Mouse (Mus musculus) embryonic facial prominence, embryonic 12.5 days (tissue): Measurements from ENCODE around the gene Ptbp1. TPM values are rescaled to one million over a fixed set of nuclear protein-coding genes. Genes with fewer than 3 reads are reported as not detected.

ENCODE experiments used
- ATAC-seq: fragments of 200-750 bp; cut with Nextera tagmentation; 2 replicates; pipeline ENCODE4 v1.8.0; 2017; ENCODE audit not compliant: insufficient number of reproducible peaks, insufficient read depth, low FRiP score, low TSS enrichment
- H3K27ac ChIP-seq: fragments of 300-500 bp; sonication (generic); 2 replicates; pipeline ENCODE4 v1.5.1; 2016; ENCODE audit warnings: mild to moderate bottlenecking
- H3K27me3 ChIP-seq: fragments of 300-500 bp; sonication (generic); 2 replicates; pipeline ENCODE4 v1.6.1; 2016; ENCODE audit warnings: mild to moderate bottlenecking, moderate library complexity
- H3K36me3 ChIP-seq: fragments of 300-500 bp; sonication (generic); 2 replicates; pipeline ENCODE4 v1.6.1; 2016; ENCODE audit warnings: mild to moderate bottlenecking
- H3K4me1 ChIP-seq: fragments of 300-500 bp; sonication (generic); 2 replicates; pipeline ENCODE4 v1.6.1; 2016
- H3K4me2 ChIP-seq: fragments of 300-500 bp; sonication (generic); replicated peaks from 2 replicates; pipeline ENCODE4 v1.6.1; 2016; ENCODE audit warnings: mild to moderate bottlenecking, moderate library complexity
- H3K4me3 ChIP-seq: fragments of 300-500 bp; sonication (generic); 2 replicates; pipeline ENCODE4 v1.5.1; 2016; ENCODE audit warnings: mild to moderate bottlenecking
- H3K9ac ChIP-seq: fragments of 300-500 bp; sonication (generic); 2 replicates; pipeline ENCODE4 v1.6.1; 2016; ENCODE audit warnings: mild to moderate bottlenecking, moderate library complexity
- H3K9me3 ChIP-seq: fragments of 300-500 bp; sonication (generic); 2 replicates; pipeline ENCODE4 v1.6.1; 2016; ENCODE audit warnings: mild to moderate bottlenecking, moderate library complexity
- WGBS: fragments of 180-500 bp; shearing (Covaris S2); methylation state at CpG from one replicate; pipeline ENCODE4 v1.1.7; 2016; 5-methylcytosine and 5-hydroxymethylcytosine counted together
- polyA plus RNA-seq: library from polyadenylated mRNA; unstranded; fragments of >200 nt; fragmentation: Nextera tagmentation; extraction: Ambion mirVana; gene quantifications from 2 replicates; pipeline ENCODE4 v1.2.1, GENCODE M21; 2016

The Ptbp1 gene
- polyA plus RNA-seq, 1 experiment from 2014 or later = 363 TPM

GRCm38 (mm10) chr10:79818225-79818624, 36.0 kb upstream of the Ptbp1 start:
- H3K27me3 ChIP-seq = no peaks in the 10 kb centered on the region
- H3K4me1 ChIP-seq = peaks cover 15% of the 10 kb centered on the region
- no peak for ATAC-seq
- WGBS = 68% methylated on average over 4 of the region's 4 CpGs
- no peak overlapping the region for H3K27ac ChIP-seq
- peaks cover 44% of the 10 kb centered on the region for H3K36me3 ChIP-seq
- H3K4me2 ChIP-seq = no peak overlapping the region
- no peak overlapping the region for H3K9ac ChIP-seq
- no peak overlapping the region for H3K4me3 ChIP-seq
- no peaks in the 10 kb centered on the region for H3K9me3 ChIP-seq

DNA sequence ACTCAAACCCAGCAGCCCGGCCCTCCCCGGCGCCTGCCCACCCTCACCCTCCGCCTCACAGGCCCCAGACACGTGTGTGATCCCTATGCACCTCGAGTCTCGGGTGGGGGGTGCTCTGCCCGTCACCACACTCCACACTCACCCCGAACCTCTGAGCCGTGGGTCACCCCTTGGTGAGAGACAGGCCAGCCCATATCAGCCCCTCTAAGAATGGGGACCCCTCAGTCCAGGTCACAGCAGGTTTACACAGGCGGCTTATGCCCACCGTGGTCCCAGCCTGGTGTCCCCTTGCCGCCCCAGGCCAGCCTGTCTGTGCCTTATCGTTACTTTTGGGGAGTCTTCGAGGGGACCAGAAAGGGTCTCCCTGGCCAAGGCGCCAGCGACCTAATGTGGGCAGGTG, 34.6 kb upstream of the Ptbp1 start:
- no peaks in the 10 kb centered on the region for H3K27me3 ChIP-seq
- H3K4me3 ChIP-seq = no peak overlapping the region
- no peak overlapping the region for H3K27ac ChIP-seq
- H3K4me1 ChIP-seq = peaks cover 15% of the 10 kb centered on the region
- ATAC-seq = no peak
- H3K9ac ChIP-seq = no peak overlapping the region
- no peak overlapping the region for H3K4me2 ChIP-seq
- 90% methylated on average over 17 of the region's 17 CpGs for WGBS
- H3K9me3 ChIP-seq = no peaks in the 10 kb centered on the region
- peaks cover 44% of the 10 kb centered on the region for H3K36me3 ChIP-seq

DNA sequence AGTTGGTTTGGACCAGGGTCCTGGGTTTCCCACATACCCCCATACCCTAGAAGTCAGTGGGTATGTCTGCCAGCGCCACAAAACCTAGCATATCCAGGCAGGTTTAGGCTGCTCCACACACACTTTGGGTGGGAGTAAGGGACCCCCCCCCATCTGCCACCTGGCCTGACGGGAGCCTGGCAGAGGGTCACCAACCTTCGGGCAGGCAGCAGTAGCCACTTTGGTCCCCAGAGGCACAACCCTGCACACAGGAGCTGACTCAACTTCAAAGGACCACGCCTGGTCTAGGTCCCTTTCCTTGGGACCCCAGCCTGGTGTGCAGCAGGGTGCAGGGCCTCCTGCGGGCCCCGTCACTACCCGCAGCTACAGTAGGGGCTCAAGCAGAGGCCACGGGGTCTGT, 34.0 kb upstream of the Ptbp1 start:
- Histone ChIP-seq H3K4me2 (no peak overlapping the region), H3K27me3 (no peaks in the 10 kb centered on the region), H3K9me3 (no peaks in the 10 kb centered on the region), H3K27ac (no peak overlapping the region), H3K4me1 (peaks cover 15% of the 10 kb centered on the region), H3K9ac (no peak overlapping the region), H3K4me3 (no peak overlapping the region), H3K36me3 (peaks cover 40% of the 10 kb centered on the region)
- WGBS = 79% methylated on average over 8 of the region's 8 CpGs
- ATAC-seq = no peak

DNA sequence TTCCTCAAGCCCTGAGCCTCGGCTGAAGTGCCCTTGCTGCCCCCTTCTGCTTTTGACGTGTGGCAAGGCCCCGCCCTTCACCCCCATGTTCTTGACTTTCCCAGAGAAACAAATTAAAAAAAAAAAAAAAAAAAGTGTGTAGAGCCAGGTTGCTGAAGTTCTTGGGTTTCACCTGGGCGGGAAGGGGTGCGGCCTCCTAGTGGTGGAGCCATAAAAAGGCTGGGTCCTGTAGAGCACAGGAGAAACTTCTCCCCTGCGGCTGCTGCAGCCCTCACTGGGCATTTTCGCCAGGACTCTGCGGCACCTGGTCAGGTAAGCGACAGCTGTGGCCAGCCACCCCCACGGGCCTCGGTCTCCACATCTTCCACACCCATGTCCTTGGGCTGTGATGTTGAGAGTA, 33.4 kb upstream of the Ptbp1 start, which contains the start of gene Misp:
TSS of gene Misp (plus strand) at position 208 of the 400 bp plus-strand sequence.
- H3K27ac ChIP-seq = no peak within 1 kb of the TSS
- no peak within 1 kb of the TSS for H3K4me2 ChIP-seq
- H3K9me3 ChIP-seq = no peaks in the 10 kb centered on the region; the same call in 1 of the 2 replicates
- WGBS = 59% methylated on average over 11 of the region's 11 CpGs
- H3K9ac ChIP-seq = no peak within 1 kb of the TSS
- no peaks in the 10 kb centered on the region for H3K27me3 ChIP-seq
- H3K4me1 ChIP-seq = peaks cover 15% of the 10 kb centered on the region
- no peak within 1 kb of the TSS for H3K4me3 ChIP-seq
- no peak for ATAC-seq
- H3K36me3 ChIP-seq = peaks cover 35% of the 10 kb centered on the region

DNA sequence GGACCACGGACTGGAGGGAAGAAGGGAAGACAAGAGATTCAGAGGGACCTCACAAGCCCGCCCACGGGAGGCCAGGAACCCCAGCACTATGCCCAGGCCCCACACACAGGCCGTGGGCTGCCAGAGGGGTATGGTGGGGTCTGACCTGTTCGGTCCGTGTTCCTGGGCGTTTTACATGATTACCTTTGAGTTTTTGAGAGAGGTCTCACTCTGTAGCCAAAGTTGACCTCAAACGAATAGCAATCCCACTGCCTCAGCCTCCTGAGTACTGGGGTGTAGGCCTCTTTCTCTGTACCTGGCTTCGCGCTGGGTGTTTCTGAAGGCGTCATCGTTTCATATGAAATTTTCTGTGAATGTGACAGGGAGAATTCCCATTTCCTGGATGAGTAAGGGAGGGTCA, 32.5 kb upstream of the Ptbp1 start:
- H3K4me2 ChIP-seq = no peak overlapping the region
- H3K4me3 ChIP-seq = no peak overlapping the region
- no peak overlapping the region for H3K9ac ChIP-seq
- ATAC-seq = no peak
- H3K27me3 ChIP-seq = no peaks in the 10 kb centered on the region
- peaks cover 15% of the 10 kb centered on the region for H3K4me1 ChIP-seq
- H3K36me3 ChIP-seq = peaks cover 26% of the 10 kb centered on the region
- peak overlapping the region; percentile 64; the same call in 1 of the 2 replicates for H3K27ac ChIP-seq
- H3K9me3 ChIP-seq = no peaks in the 10 kb centered on the region; the same call in 1 of the 2 replicates
- WGBS = 87% methylated on average over 12 of the region's 12 CpGs

- Histone ChIP-seq H3K4me1 (peaks cover 15% of the 10 kb centered on the region), H3K9me3 (no peaks in the 10 kb centered on the region; the same call in 1 of the 2 replicates), H3K27ac (peak overlapping the region; percentile 64), H3K4me3 (no peak overlapping the region), H3K27me3 (no peaks in the 10 kb centered on the region), H3K36me3 (peaks cover 22% of the 10 kb centered on the region), H3K9ac (no peak overlapping the region), H3K4me2 (peak overlapping the region; percentile 28)
- peak; percentile 5; the same call in 1 of the 2 replicates for ATAC-seq
- 21% methylated on average over 17 of the region's 17 CpGs for WGBS
Observed at GRCm38 (mm10) chr10:79822372-79822771, 31.9 kb upstream of the Ptbp1 start.

- H3K9ac ChIP-seq = no peak overlapping the region
- H3K4me3 ChIP-seq = no peak overlapping the region
- peaks cover 15% of the 10 kb centered on the region for H3K4me1 ChIP-seq
- H3K9me3 ChIP-seq = no peaks in the 10 kb centered on the region; the same call in 1 of the 2 replicates
- no peak for ATAC-seq
- 59% methylated on average over 6 of the region's 6 CpGs for WGBS
- no peak overlapping the region for H3K27ac ChIP-seq
- H3K27me3 ChIP-seq = no peaks in the 10 kb centered on the region
- H3K4me2 ChIP-seq = peak overlapping the region; percentile 28; the same call in 1 of the 2 replicates
- H3K36me3 ChIP-seq = peaks cover 21% of the 10 kb centered on the region
Observed at GRCm38 (mm10) chr10:79823011-79823410, 31.2 kb upstream of the Ptbp1 start.

- peaks cover 15% of the 10 kb centered on the region for H3K4me1 ChIP-seq
- WGBS = 64% methylated on average over 6 of the region's 6 CpGs
- ATAC-seq = no peak
- no peaks in the 10 kb centered on the region; the same call in 1 of the 2 replicates for H3K9me3 ChIP-seq
- no peak overlapping the region for H3K9ac ChIP-seq
- peaks cover 10% of the 10 kb centered on the region for H3K36me3 ChIP-seq
- H3K27ac ChIP-seq = no peak overlapping the region
- no peaks in the 10 kb centered on the region for H3K27me3 ChIP-seq
- H3K4me2 ChIP-seq = no peak overlapping the region
- no peak overlapping the region for H3K4me3 ChIP-seq
Observed at GRCm38 (mm10) chr10:79824413-79824812, 29.8 kb upstream of the Ptbp1 start.

- no peaks in the 10 kb centered on the region for H3K9me3 ChIP-seq
- H3K4me2 ChIP-seq = no peak overlapping the region
- no peaks in the 10 kb centered on the region for H3K36me3 ChIP-seq
- H3K4me3 ChIP-seq = no peak overlapping the region
- no peak overlapping the region for H3K9ac ChIP-seq
- WGBS = 91% methylated on average over 3 of the region's 3 CpGs
- H3K27me3 ChIP-seq = no peaks in the 10 kb centered on the region
- ATAC-seq = no peak
- no peak overlapping the region for H3K27ac ChIP-seq
- no peaks in the 10 kb centered on the region for H3K4me1 ChIP-seq
Observed at GRCm38 (mm10) chr10:79831583-79831982, 22.6 kb upstream of the Ptbp1 start.

DNA sequence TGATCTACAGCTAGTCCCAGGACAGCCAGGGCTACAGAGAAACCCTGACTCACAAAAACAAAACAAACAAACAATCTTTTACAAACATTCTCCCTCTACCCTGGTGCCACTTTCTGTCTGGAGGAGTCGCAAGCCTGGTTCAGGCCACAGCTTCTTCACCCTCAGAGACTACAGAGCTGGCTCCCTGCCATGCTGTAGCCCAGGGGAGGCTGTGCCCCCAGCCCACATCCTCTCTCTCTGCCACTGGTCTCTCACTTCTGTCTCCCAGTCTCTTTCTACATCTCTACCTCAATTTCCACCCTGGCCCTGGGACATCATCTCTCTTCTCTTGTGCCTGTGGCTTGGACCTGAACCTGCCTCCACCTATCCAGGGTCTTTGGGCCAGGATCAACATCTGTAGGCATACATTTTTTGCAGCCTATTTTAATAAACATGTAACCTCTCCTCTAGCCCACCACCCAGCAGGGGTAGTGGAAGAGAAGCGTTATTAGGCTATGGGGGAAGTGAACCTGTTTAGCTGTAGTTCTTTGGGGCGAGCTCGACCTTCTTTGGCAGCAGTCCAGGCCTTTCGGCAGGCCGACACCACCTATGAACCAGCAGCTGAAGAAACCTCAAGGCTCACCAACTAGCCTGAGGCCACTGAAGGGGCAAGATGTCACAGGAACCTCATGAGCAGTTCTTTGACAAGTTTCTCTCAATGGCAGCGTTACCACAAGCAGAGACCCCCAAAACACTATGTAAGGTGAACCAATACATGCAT, 22.0 kb upstream of the Ptbp1 start:
- Histone ChIP-seq H3K4me3 (no peak overlapping the region), H3K4me2 (no peak overlapping the region), H3K9ac (no peak overlapping the region), H3K36me3 (no peaks in the 10 kb centered on the region), H3K27me3 (no peaks in the 10 kb centered on the region), H3K9me3 (no peaks in the 10 kb centered on the region), H3K4me1 (no peaks in the 10 kb centered on the region), H3K27ac (no peak overlapping the region)
- no peak for ATAC-seq
- WGBS = 74% methylated on average over 7 of the region's 7 CpGs

DNA sequence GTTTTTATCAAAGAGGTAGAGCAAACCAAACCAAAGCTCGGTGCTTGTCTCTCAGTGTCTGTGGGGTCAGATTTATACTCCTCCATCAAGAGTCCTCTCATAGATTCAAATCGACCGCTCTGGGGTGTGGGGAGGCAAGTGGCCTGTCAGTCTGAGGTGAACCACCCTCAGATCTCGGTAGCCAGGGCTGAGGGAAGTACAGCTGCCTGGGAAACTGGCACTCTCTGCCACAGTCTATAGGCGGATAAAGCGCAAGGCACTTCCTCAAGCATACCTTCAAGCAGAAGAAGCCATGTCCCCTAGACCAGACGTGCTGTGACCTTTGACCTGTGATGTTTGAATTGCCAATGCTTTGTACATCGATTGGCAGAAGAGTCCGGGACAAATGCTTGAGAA, 21.4 kb upstream of the Ptbp1 start:
- WGBS = 72% methylated on average over 9 of the region's 9 CpGs

DNA sequence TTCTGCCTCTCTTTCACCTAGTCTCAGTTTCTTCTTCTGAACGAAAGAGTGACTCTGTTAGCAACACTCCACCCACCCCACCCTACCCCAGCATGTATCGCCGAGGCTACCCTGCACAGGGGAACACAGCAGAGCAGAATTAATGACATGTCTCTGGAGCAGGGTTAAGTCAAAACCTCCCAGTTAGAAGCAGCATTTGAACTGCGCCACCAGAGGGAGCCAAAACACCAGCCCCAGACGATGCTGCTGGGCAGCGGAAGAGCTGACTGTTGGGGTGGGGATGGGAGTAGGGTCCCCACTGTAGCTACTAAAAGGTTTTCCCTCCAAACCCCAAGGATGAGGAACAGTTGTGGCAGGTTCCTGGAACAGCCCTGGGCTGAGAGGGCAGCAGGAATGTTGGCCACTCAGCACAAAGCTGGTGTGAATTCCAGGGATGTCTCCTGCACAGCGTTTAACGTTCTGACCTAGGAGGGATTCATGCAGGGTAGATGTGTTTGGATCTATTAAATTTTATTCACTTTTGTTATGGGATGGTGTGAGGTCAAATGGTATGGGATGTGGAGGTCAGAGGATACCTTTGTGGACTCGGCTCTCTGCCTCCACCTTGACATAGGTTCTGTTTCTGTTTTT, 19.3 kb upstream of the Ptbp1 start:
- Histone ChIP-seq H3K27ac (no peak overlapping the region), H3K4me1 (no peaks in the 10 kb centered on the region), H3K9ac (no peak overlapping the region), H3K4me2 (no peak overlapping the region), H3K36me3 (no peaks in the 10 kb centered on the region), H3K4me3 (no peak overlapping the region), H3K27me3 (no peaks in the 10 kb centered on the region), H3K9me3 (no peaks in the 10 kb centered on the region)
- 26% methylated on average over 9 of the region's 9 CpGs for WGBS
- no peak; the same call in 1 of the 2 replicates for ATAC-seq

More for the DNA sequence above, 21.4 kb upstream of the Ptbp1 start:
- H3K27ac ChIP-seq = no peak overlapping the region
- no peaks in the 10 kb centered on the region for H3K4me1 ChIP-seq
- no peaks in the 10 kb centered on the region for H3K9me3 ChIP-seq
- no peaks in the 10 kb centered on the region for H3K36me3 ChIP-seq
- H3K27me3 ChIP-seq = no peaks in the 10 kb centered on the region
- no peak overlapping the region for H3K9ac ChIP-seq
- H3K4me3 ChIP-seq = no peak overlapping the region
- H3K4me2 ChIP-seq = no peak overlapping the region
- no peak for ATAC-seq
